Mouse (Mus musculus): ENCODE measurements at regions not wholly inside any gene's neighbourhood (a gene's known extent, or its start where the extent isn't known, plus 50 kb on each side); places are given as distances from the start of the nearest gene placed in this dataset.
A peak's percentile ranks its signal among the peaks of the same experiment; 100 is the strongest.

GRCm38 (mm10) chr15:17245096-17245495, 516.5 kb downstream of the Cdh9 start:
- DNase-seq (ENCODE audit: low read depth, low spot score): no peak
- no peaks in the 10 kb centered on the region for H3K79me2 ChIP-seq (ENCODE audit: control insufficient read depth, insufficient read depth, low read length, poor library complexity)
- no peaks in the 10 kb centered on the region for H3K27me3 ChIP-seq (ENCODE audit: control insufficient read depth in 1 of 2, insufficient read depth in 2 of 2, low read length in 2 of 2)
- no peaks in the 10 kb centered on the region for H3K36me3 ChIP-seq (ENCODE audit: control insufficient read depth in 1 of 2, insufficient read depth in 2 of 2, low read length in 2 of 2)
- H3K27ac ChIP-seq (ENCODE audit: control insufficient read depth, low read depth, low read length): no peak overlapping the region
- no peaks in the 10 kb centered on the region; a peak in 1 of 4 replicates for H3K4me1 ChIP-seq (ENCODE audit: control insufficient read depth in 1 of 2, insufficient read depth in 2 of 2, low read length in 2 of 2)
- H3K4me3 ChIP-seq (ENCODE audit: control insufficient read depth in 1 of 2, insufficient read depth in 1 of 2, low read depth in 2 of 2, low read length in 2 of 2): no peak overlapping the region
- H3K9me3 ChIP-seq (replicated peaks; ENCODE audit: insufficient read depth, low read length): no peaks in the 10 kb centered on the region
- H3K9ac ChIP-seq (ENCODE audit: control insufficient read depth, low read depth, low read length, poor library complexity, severe bottlenecking): no peak overlapping the region
- TF ChIP-seq GATA1 (IDR thresholded peaks at IDR 0.05; ENCODE audit: low read depth, low read length): peak; percentile 10; the same call in 1 of the 2 replicates
- TF ChIP-seq EP300 (IDR thresholded peaks at IDR 0.05; ENCODE audit: low read depth in 1 of 2, low read length in 2 of 2): 0 out of 4 replicates have a peak, but pooled peaks of 1 of the 2 experiments have one; percentile 11
- no peak for TF ChIP-seq MAZ (IDR thresholded peaks at IDR 0.05; ENCODE audit: low read depth, low read length)
- TF ChIP-seq CHD2 (IDR thresholded peaks at IDR 0.05; ENCODE audit: low read length): no peak
- TF ChIP-seq USF1 (IDR thresholded peaks at IDR 0.05; ENCODE audit: low read depth, low read length): no peak
- TF ChIP-seq USF2 (IDR thresholded peaks at IDR 0.05; ENCODE audit: borderline replicate concordance in 1 of 2, insufficient read depth in 1 of 2, low read depth in 1 of 2, low read length in 2 of 2): no peak
- TF ChIP-seq ZKSCAN1 (IDR thresholded peaks at IDR 0.05; ENCODE audit: low read depth, low read length): no peak
- TF ChIP-seq TCF12 (IDR thresholded peaks at IDR 0.05; ENCODE audit: low read depth, low read length): no peak
- TF ChIP-seq NRF1 (IDR thresholded peaks at IDR 0.05; ENCODE audit: insufficient read depth, low read depth, low read length, poor library complexity, severe bottlenecking): no peak
- no peak for TF ChIP-seq E2F4 (IDR thresholded peaks at IDR 0.05; ENCODE audit: borderline replicate concordance, low read depth, low read length)
- TF ChIP-seq ZNF384 (IDR thresholded peaks at IDR 0.05; ENCODE audit: low read depth, low read length): no peak; the same call in none of the 2 replicates
- no peak for TF ChIP-seq MYB (IDR thresholded peaks at IDR 0.05; ENCODE audit: low read depth, low read length)
- no peak for TF ChIP-seq SMC3 (IDR thresholded peaks at IDR 0.05; ENCODE audit: low read depth, low read length)
- TF ChIP-seq NELFE (IDR thresholded peaks at IDR 0.05; ENCODE audit: low read depth, low read length): no peak
- TF ChIP-seq KAT2A (conservative IDR thresholded peaks at IDR 0.05; ENCODE audit: low read depth, low read length): no peak
- TF ChIP-seq TAL1 (IDR thresholded peaks at IDR 0.05; ENCODE audit: low read length): no peak
- TF ChIP-seq GABPA (IDR thresholded peaks at IDR 0.05; ENCODE audit: low read depth, low read length): no peak

- no peaks in the 10 kb centered on the region for H3K27me3 ChIP-seq (ENCODE audit: control insufficient read depth in 1 of 2, insufficient read depth in 2 of 2, low read length in 2 of 2)
- H3K4me3 ChIP-seq (ENCODE audit: control insufficient read depth in 1 of 2, insufficient read depth in 1 of 2, low read depth in 2 of 2, low read length in 2 of 2): no peak overlapping the region
- H3K27ac ChIP-seq (ENCODE audit: control insufficient read depth, low read depth, low read length): no peak overlapping the region
- H3K4me1 ChIP-seq (ENCODE audit: control insufficient read depth in 1 of 2, insufficient read depth in 2 of 2, low read length in 2 of 2): no peaks in the 10 kb centered on the region
- no peaks in the 10 kb centered on the region for H3K79me2 ChIP-seq (ENCODE audit: control insufficient read depth, insufficient read depth, low read length, poor library complexity)
- peak; percentile 13 for DNase-seq (ENCODE audit: low read depth, low spot score)
- H3K9me3 ChIP-seq (replicated peaks; ENCODE audit: insufficient read depth, low read length): no peaks in the 10 kb centered on the region
- no peaks in the 10 kb centered on the region for H3K36me3 ChIP-seq (ENCODE audit: control insufficient read depth in 1 of 2, insufficient read depth in 2 of 2, low read length in 2 of 2)
- TF ChIP-seq UBTF (IDR thresholded peaks at IDR 0.05; ENCODE audit: borderline replicate concordance, insufficient read depth, low read depth, low read length) (no peak), EP300 (IDR thresholded peaks at IDR 0.05; ENCODE audit: low read depth in 1 of 2, low read length in 2 of 2) (0 out of 4 replicates have a peak, but pooled peaks have one; percentile 14 to 31)
- no peak overlapping the region for H3K9ac ChIP-seq (ENCODE audit: control insufficient read depth, low read depth, low read length, poor library complexity, severe bottlenecking)
These were observed 560.7 kb downstream of the Cdh9 start for GRCm38 (mm10) chr15:17289221-17289620.
